Mouse (Mus musculus): ENCODE measurements around the gene Apbb2. TPM values are rescaled to one million over a fixed set of nuclear protein-coding genes. Genes with fewer than 3 reads are reported as not detected.

The Apbb2 gene
- polyA plus RNA-seq, 1 experiment from 2014 or later: 38.5 TPM

DNA sequence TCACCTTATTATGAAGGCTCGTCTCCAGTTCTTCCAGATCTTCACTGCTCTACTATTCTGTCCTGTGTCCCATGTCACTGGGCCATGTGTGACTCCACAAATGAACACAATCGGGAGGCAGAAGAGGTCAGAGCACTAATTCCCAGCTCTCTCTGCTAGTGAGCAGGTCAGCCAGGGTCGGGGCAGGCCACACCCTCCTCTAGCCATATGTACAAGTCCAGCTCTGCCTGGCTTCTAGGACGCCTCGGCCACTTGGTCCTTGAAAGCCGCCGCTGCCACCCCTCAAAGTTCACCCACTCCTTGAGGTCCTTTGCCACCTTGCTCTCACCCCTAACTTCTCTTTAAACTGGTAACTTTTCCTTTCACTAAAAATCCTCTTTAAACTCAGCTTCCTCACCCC, 198.6 kb downstream of the Apbb2 start:
- no peak overlapping the region for H3K27ac ChIP-seq (replicated peaks; ENCODE audit: low read depth, low read length)
- WGBS: 63% methylated on average over 7 of the region's 7 CpGs
- ATAC-seq (ENCODE audit: insufficient number of reproducible peaks, low FRiP score, low TSS enrichment, low read depth): no peak

DNA sequence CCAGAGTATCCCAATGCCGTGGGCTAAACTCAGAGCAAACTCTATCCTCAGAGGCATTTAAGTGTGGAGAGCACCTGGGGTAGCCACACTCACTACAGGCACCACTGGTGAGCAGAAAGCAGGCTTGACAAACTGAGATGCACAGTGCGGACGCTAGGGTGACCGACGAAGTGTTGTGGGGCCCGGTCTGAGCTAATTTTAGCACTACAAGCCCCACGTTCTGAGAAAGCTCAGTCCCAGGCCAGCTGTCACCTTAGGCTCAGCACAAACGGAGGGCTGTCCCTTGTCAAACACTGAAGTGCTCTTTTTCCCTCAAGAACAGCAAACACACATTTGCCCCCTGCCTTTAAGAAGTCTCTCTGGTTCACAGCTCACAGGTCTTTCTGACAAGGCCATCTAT, 201.3 kb downstream of the Apbb2 start:
- Histone ChIP-seq H3K4me3 (ENCODE audit: low read depth, low read length) (no peak overlapping the region), H3K9me3 (ENCODE audit: control insufficient read depth, low read length) (no peaks in the 10 kb centered on the region), H3K36me3 (ENCODE audit: control insufficient read depth, insufficient read depth, low read length) (no peaks in the 10 kb centered on the region), H3K4me1 (ENCODE audit: control insufficient read depth, insufficient read depth, low read length) (no peaks in the 10 kb centered on the region), H3K4me2 (ENCODE audit: low read depth, severe bottlenecking) (no peak overlapping the region), H3K27me3 (ENCODE audit: control insufficient read depth, insufficient read depth, low read length) (no peaks in the 10 kb centered on the region), H3K9ac (ENCODE audit: low read length) (no peak overlapping the region), H3K27ac (replicated peaks; ENCODE audit: low read depth, low read length) (no peak overlapping the region)
- ATAC-seq (ENCODE audit: insufficient number of reproducible peaks, low FRiP score, low TSS enrichment, low read depth): no peak
- 77% methylated on average over 8 of the region's 8 CpGs for WGBS
- no peak for DNase-seq (ENCODE audit: low spot score)

More for the DNA sequence above, 198.6 kb downstream of the Apbb2 start:
- no peak overlapping the region for H3K4me2 ChIP-seq (ENCODE audit: low read depth, severe bottlenecking)
- no peaks in the 10 kb centered on the region for H3K36me3 ChIP-seq (ENCODE audit: control insufficient read depth, insufficient read depth, low read length)
- H3K4me1 ChIP-seq (ENCODE audit: control insufficient read depth, insufficient read depth, low read length): no peaks in the 10 kb centered on the region
- H3K27me3 ChIP-seq (ENCODE audit: control insufficient read depth, insufficient read depth, low read length): no peaks in the 10 kb centered on the region
- H3K9ac ChIP-seq (ENCODE audit: low read length): no peak overlapping the region
- no peaks in the 10 kb centered on the region for H3K9me3 ChIP-seq (ENCODE audit: control insufficient read depth, low read length)
- no peak for DNase-seq (ENCODE audit: low spot score)
- H3K4me3 ChIP-seq (ENCODE audit: low read depth, low read length): no peak overlapping the region

DNA sequence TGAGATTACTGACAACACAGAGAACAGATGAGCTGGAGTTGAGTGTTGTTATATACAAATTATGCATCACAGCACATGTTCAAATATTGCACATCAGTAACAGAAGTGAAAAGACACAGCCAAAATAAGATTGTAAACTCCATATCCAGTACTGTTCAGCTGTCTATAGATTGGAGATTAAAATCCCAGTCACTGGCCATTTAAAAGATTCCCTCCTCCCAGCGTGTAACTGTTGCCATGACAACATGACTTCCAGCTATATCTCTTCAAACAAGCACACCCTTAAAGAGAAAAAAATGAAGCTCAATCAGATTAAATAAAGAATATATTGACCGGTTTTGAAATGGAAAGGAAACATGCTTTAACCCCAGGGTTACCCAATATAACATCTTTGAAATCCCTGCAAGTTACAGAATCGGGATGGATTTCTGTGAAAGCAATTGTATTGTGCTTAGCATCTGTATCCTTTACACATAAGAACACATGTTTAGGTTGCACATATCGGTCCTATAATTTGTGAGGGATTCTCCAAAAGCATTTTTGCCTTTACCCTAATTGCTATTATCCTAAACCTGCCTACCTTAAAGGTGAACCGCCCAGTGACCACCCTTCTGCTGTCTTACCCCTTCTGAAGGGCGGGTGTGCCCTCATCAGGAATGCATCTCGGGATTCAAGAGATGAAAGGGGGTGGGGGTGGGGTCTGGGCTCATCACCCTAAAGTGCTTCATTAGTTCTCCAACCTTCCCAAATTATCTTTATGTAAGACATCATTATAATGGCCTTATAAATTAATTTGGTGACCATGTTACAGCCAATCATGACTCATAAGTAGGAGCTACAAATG, 202.7 kb downstream of the Apbb2 start:
- H3K4me3 ChIP-seq (ENCODE audit: low read depth, low read length): no peak overlapping the region
- DNase-seq (ENCODE audit: low spot score): no peak
- H3K4me1 ChIP-seq (ENCODE audit: control insufficient read depth, insufficient read depth, low read length): no peaks in the 10 kb centered on the region
- no peaks in the 10 kb centered on the region for H3K27me3 ChIP-seq (ENCODE audit: control insufficient read depth, insufficient read depth, low read length)
- ATAC-seq (ENCODE audit: insufficient number of reproducible peaks, low FRiP score, low TSS enrichment, low read depth): no peak
- H3K27ac ChIP-seq (replicated peaks; ENCODE audit: low read depth, low read length): no peak overlapping the region
- H3K36me3 ChIP-seq (ENCODE audit: control insufficient read depth, insufficient read depth, low read length): no peaks in the 10 kb centered on the region
- no peak overlapping the region for H3K4me2 ChIP-seq (ENCODE audit: low read depth, severe bottlenecking)
- no peaks in the 10 kb centered on the region for H3K9me3 ChIP-seq (ENCODE audit: control insufficient read depth, low read length)
- no peak overlapping the region for H3K9ac ChIP-seq (ENCODE audit: low read length)
- 78% methylated on average over 7 of the region's 7 CpGs for whole genome bisulfite sequencing

DNA sequence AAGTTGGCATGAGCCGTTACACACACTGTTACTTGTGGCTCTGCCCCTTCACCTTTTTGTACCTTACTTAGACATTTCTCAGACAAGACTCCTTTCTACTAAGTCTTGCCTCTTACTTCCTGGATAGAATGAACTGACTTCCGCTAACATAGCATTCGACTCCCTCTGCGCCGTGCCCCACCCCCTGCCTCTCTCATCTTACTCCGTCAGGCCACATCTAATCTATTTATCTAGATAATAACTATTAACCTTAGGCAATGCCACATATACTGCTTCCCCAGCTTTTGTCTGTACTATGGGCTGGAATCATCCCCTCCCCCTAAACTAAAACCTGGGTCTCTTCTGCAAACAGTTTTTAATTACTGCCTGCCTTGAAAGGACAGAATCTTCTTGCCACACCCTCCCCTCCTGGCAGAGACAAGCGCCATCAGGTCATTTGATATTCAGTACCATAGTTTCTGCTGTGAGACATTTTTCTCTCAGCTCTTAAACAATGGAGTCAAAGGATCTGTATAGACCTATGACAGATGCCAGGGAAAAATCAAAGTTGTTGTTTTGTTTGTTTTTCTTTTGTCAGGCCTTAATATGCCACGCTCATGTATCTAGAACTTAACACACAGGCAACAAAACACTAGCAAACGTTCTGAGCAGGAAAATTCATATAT, 203.4 kb downstream of the Apbb2 start:
- Histone ChIP-seq H3K27me3 (ENCODE audit: control insufficient read depth, insufficient read depth, low read length) (no peaks in the 10 kb centered on the region), H3K27ac (replicated peaks; ENCODE audit: low read depth, low read length) (no peak overlapping the region), H3K4me2 (ENCODE audit: low read depth, severe bottlenecking) (no peak overlapping the region), H3K36me3 (ENCODE audit: control insufficient read depth, insufficient read depth, low read length) (no peaks in the 10 kb centered on the region), H3K9ac (ENCODE audit: low read length) (no peak overlapping the region), H3K9me3 (ENCODE audit: control insufficient read depth, low read length) (no peaks in the 10 kb centered on the region), H3K4me1 (ENCODE audit: control insufficient read depth, insufficient read depth, low read length) (no peaks in the 10 kb centered on the region), H3K4me3 (ENCODE audit: low read depth, low read length) (no peak overlapping the region)
- DNase-seq (ENCODE audit: low spot score): no peak
- 80% methylated on average over 9 of the region's 9 CpGs for WGBS
- ATAC-seq (ENCODE audit: insufficient number of reproducible peaks, low FRiP score, low TSS enrichment, low read depth): no peak

DNA sequence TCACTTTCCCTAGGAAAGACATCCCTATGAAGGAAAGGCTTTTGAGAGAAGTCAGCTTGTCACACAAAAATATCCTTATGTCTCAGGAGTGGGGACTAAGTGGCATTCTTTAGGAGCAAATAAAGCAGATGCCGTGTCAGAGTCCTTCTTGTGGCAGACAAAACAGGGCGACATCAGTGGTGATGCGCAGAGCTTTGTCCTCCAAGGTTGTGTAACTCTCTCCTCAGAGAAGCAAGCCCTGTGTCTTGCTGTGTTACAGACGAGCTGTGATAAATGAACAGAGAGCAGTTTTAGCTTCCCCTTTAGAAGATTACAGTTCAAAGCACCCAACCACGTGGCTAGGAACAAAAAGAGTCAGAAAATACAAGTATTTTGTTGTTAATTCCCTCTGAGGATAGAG, 205.2 kb downstream of the Apbb2 start:
- H3K4me3 ChIP-seq (ENCODE audit: low read depth, low read length): no peak overlapping the region
- H3K9me3 ChIP-seq (ENCODE audit: control insufficient read depth, low read length): no peaks in the 10 kb centered on the region
- no peak overlapping the region for H3K27ac ChIP-seq (replicated peaks; ENCODE audit: low read depth, low read length)
- no peak overlapping the region for H3K4me2 ChIP-seq (ENCODE audit: low read depth, severe bottlenecking)
- DNase-seq (ENCODE audit: low spot score): no peak
- 72% methylated on average over 5 of the region's 5 CpGs for WGBS
- H3K36me3 ChIP-seq (ENCODE audit: control insufficient read depth, insufficient read depth, low read length): no peaks in the 10 kb centered on the region
- no peaks in the 10 kb centered on the region for H3K4me1 ChIP-seq (ENCODE audit: control insufficient read depth, insufficient read depth, low read length)
- ATAC-seq (ENCODE audit: insufficient number of reproducible peaks, low FRiP score, low TSS enrichment, low read depth): no peak
- H3K9ac ChIP-seq (ENCODE audit: low read length): no peak overlapping the region
- no peaks in the 10 kb centered on the region for H3K27me3 ChIP-seq (ENCODE audit: control insufficient read depth, insufficient read depth, low read length)

DNA sequence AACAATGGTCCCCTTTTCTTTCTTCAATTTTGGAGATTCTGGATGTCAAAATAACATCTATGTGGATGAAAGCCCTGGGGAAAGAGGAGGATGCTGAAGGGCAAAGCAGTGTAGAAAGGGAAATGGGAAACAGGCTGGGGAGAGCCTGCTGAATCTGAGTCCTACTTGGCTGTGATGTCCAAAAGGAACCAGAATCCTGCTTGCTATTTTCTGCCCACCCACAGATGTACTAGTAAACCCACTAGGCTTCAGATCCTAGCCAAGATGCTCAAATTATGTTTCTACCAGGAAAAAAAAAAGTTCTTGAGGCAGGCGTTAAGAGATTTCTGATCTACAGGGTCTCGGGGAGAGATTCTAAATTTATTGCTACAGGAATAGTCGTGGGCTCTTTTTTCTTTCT, 205.8 kb downstream of the Apbb2 start:
- 86% methylated on average over 3 of the region's 3 CpGs for WGBS
- no peak for ATAC-seq (ENCODE audit: insufficient number of reproducible peaks, low FRiP score, low TSS enrichment, low read depth)

DNA sequence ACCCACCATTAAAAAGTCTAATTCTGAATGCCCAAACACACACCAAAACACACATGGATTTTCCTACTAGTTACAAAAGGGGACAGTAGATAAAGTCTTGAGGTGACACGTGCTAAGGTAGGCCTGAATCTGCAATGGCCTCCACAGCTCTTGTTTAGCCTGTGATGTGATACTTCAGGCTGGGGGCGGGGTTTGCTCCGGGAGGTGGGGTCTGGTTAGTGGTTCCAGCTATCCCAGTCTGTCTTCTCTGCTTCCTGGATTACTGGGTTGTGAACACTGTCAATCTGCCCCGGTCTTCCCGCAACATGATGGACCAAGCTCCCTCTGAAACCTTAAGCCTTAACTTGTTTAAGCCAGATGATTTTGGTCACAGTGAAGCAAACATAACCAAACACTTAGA, 210.0 kb downstream of the Apbb2 start:
- WGBS: 75% methylated on average over 5 of the region's 5 CpGs
- ATAC-seq (ENCODE audit: insufficient number of reproducible peaks, low FRiP score, low TSS enrichment, low read depth): no peak
- DNase-seq (ENCODE audit: low spot score): no peak

More for the DNA sequence above, 205.8 kb downstream of the Apbb2 start:
- H3K36me3 ChIP-seq (ENCODE audit: control insufficient read depth, insufficient read depth, low read length): no peaks in the 10 kb centered on the region
- no peaks in the 10 kb centered on the region for H3K4me1 ChIP-seq (ENCODE audit: control insufficient read depth, insufficient read depth, low read length)
- no peaks in the 10 kb centered on the region for H3K27me3 ChIP-seq (ENCODE audit: control insufficient read depth, insufficient read depth, low read length)
- H3K27ac ChIP-seq (replicated peaks; ENCODE audit: low read depth, low read length): no peak overlapping the region
- no peak overlapping the region for H3K9ac ChIP-seq (ENCODE audit: low read length)
- H3K4me2 ChIP-seq (ENCODE audit: low read depth, severe bottlenecking): no peak overlapping the region
- no peak overlapping the region for H3K4me3 ChIP-seq (ENCODE audit: low read depth, low read length)
- H3K9me3 ChIP-seq (ENCODE audit: control insufficient read depth, low read length): no peaks in the 10 kb centered on the region
- DNase-seq (ENCODE audit: low spot score): no peak

DNA sequence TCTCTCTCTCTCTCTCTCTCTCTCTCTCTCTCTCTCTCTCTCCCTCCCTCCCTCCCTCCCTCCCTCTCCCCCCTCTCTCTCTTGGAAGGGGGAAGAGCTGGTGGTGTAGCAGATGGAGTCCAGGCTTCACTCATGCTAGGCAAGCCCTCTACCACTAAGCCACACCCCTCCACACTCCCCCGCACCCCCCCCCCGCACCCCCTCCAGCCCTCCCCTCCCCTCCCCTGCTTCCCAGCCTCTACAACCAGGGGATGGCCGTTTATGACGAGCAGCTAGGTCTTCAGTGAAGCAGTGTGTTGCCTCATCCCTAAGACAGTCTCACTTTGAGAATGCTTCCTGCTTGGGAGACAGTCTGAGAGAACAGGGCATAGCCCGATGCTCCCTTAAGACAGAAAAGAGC, 210.6 kb downstream of the Apbb2 start:
- ATAC-seq (ENCODE audit: insufficient number of reproducible peaks, low FRiP score, low TSS enrichment, low read depth): no peak
- Histone ChIP-seq H3K9ac (ENCODE audit: low read length) (no peak overlapping the region), H3K4me3 (ENCODE audit: low read depth, low read length) (no peak overlapping the region), H3K36me3 (ENCODE audit: control insufficient read depth, insufficient read depth, low read length) (no peaks in the 10 kb centered on the region), H3K27ac (replicated peaks; ENCODE audit: low read depth, low read length) (no peak overlapping the region), H3K9me3 (ENCODE audit: control insufficient read depth, low read length) (no peaks in the 10 kb centered on the region), H3K27me3 (ENCODE audit: control insufficient read depth, insufficient read depth, low read length) (no peaks in the 10 kb centered on the region), H3K4me1 (ENCODE audit: control insufficient read depth, insufficient read depth, low read length) (no peaks in the 10 kb centered on the region), H3K4me2 (ENCODE audit: low read depth, severe bottlenecking) (no peak overlapping the region)
- DNase-seq (ENCODE audit: low spot score): no peak
- 68% methylated on average over 5 of the region's 5 CpGs for WGBS

More for the DNA sequence above, 210.0 kb downstream of the Apbb2 start:
- no peaks in the 10 kb centered on the region for H3K36me3 ChIP-seq (ENCODE audit: control insufficient read depth, insufficient read depth, low read length)
- no peaks in the 10 kb centered on the region for H3K9me3 ChIP-seq (ENCODE audit: control insufficient read depth, low read length)
- no peak overlapping the region for H3K4me2 ChIP-seq (ENCODE audit: low read depth, severe bottlenecking)
- no peaks in the 10 kb centered on the region for H3K27me3 ChIP-seq (ENCODE audit: control insufficient read depth, insufficient read depth, low read length)
- H3K27ac ChIP-seq (replicated peaks; ENCODE audit: low read depth, low read length): no peak overlapping the region
- no peak overlapping the region for H3K9ac ChIP-seq (ENCODE audit: low read length)
- H3K4me1 ChIP-seq (ENCODE audit: control insufficient read depth, insufficient read depth, low read length): no peaks in the 10 kb centered on the region
- no peak overlapping the region for H3K4me3 ChIP-seq (ENCODE audit: low read depth, low read length)
